Mouse (Mus musculus) liver, adult 2 months (tissue): ENCODE measurements around the gene Amfr. TPM values are rescaled to one million over a fixed set of nuclear protein-coding genes. Genes with fewer than 3 reads are reported as not detected.
A peak's percentile ranks its signal among the peaks of the same experiment; 100 is the strongest.
"Not testable (repeated sequence)": the region's sequence is repeated elsewhere in the genome, so short reads cannot be mapped to it uniquely, and the experiment has no call there.

Experiments
- DNase-seq: peaks from one replicate; pipeline ENCODE4 v3.0.0-alpha.2; 2011; ENCODE audit warnings: low read depth, low spot score; ENCODE audit errors: extremely low read depth
- H3K27ac ChIP-seq: fragments of 200-500 bp; replicated peaks from 2 replicates; pipeline ENCODE4 v1.5.1; 2012; ENCODE audit warnings: low read depth, mild to moderate bottlenecking, control low read depth, inconsistent platforms, low read length; ENCODE audit not compliant: insufficient read depth
- H3K27me3 ChIP-seq: fragments of 200-500 bp; 2 replicates; pipeline ENCODE4 v1.6.1; 2012; ENCODE audit warnings: mild to moderate bottlenecking, moderate library complexity, low read length, inconsistent platforms; ENCODE audit not compliant: control insufficient read depth, insufficient read depth
- H3K36me3 ChIP-seq: fragments of 200-500 bp; 2 replicates; pipeline ENCODE4 v1.6.1; 2012; ENCODE audit warnings: low read length, inconsistent platforms; ENCODE audit not compliant: control insufficient read depth, insufficient read depth
- H3K4me1 ChIP-seq: fragments of 200-500 bp; 2 replicates; pipeline ENCODE4 v1.6.1; 2011; ENCODE audit warnings: low read length; ENCODE audit not compliant: control insufficient read depth, insufficient read depth
- H3K4me3 ChIP-seq: fragments of 200-500 bp; 2 replicates; pipeline ENCODE4 v1.5.1; 2011; ENCODE audit warnings: low read depth, mild to moderate bottlenecking, control low read depth, low read length, moderate library complexity; ENCODE audit not compliant: insufficient read depth
- H3K79me2 ChIP-seq: fragments of 200-500 bp; 2 replicates; pipeline ENCODE4 v1.6.1; 2012; ENCODE audit warnings: inconsistent platforms, mild to moderate bottlenecking, low read length, moderate library complexity; ENCODE audit not compliant: control insufficient read depth, insufficient read depth
- H3K9ac ChIP-seq: fragments of 200-500 bp; 2 replicates; pipeline ENCODE4 v1.6.1; 2012; ENCODE audit warnings: low read depth, mild to moderate bottlenecking, control low read depth, inconsistent platforms, low read length
- CTCF ChIP-seq: fragments of 200-500 bp; IDR thresholded peaks from 2 replicates; pipeline ENCODE4 v1.5.1; 2011; ENCODE audit warnings: low read depth, low read length, control low read depth
- POLR2A ChIP-seq: fragments of 200-500 bp; IDR thresholded peaks from 2 replicates; pipeline ENCODE4 v1.6.1; 2011; ENCODE audit warnings: low read length, control low read depth; ENCODE audit not compliant: insufficient read depth; ENCODE audit errors: extremely low read depth
- WGBS: fragments of 180-500 bp; shearing (Covaris S2); methylation state at CpG from one replicate; pipeline ENCODE4 v1.1.7; 2018; 5-methylcytosine and 5-hydroxymethylcytosine counted together
- polyA plus RNA-seq: library from polyadenylated mRNA; depleted of rRNA; stranded (reverse); fragments of >200 nt; gene quantifications from 2 replicates; pipeline ENCODE4 v1.2.3, GENCODE M21; 2012
- total RNA-seq: library from RNA; depleted of rRNA; stranded (reverse); fragments of >200 nt; gene quantifications from 2 replicates; pipeline ENCODE4 v1.2.3, GENCODE M21; 2014

Gene Amfr
- total and polyA plus RNA-seq, 2 experiments, result 239 to 263 TPM

- Histone ChIP-seq H3K27me3 (no peaks in the 10 kb centered on the region), H3K9ac (peak within 1 kb of the TSS; percentile 76)
- WGBS, result under 1% methylated on average over 41 of the region's 41 CpGs
Measured at GRCm38 (mm10) chr8:94036944-94037524, 24.4 kb upstream of the Amfr start, which contains the start of the genes Nudt21 and Ogfod1. Gene Nudt21 (minus strand): TSS chr8:94037031. Gene Ogfod1 (plus strand): TSS chr8:94037198.

DNA sequence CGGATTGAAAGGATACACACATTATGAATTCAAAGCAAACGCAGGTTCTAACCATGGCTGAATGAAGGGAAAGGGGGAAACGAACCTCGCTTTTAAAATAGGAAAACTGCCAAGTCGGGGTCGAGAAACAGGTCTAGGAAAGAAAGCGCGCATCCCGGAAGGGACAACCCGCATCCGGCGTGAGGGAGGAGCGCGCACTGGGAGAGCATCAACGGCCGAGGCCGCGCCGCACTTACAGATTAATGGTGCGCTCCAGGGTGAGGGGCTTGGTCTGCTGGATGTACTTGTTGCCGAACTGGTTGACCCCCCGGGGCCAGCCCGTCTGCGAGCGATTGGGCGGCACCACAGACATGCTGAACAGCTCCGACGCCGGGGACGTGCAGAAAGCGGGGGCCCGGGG lies 23.9 kb upstream of the Amfr start:
- peak overlapping the region; percentile 27 for H3K27ac ChIP-seq
- DNase-seq, result peak; percentile 31
- H3K4me3 ChIP-seq, result peak overlapping the region; percentile 81
- peaks cover 14% of the 10 kb centered on the region; the same call in 1 of the 2 replicates for H3K79me2 ChIP-seq
- not testable (repeated sequence) for H3K4me1 ChIP-seq, H3K27me3 ChIP-seq, H3K36me3 ChIP-seq
- under 1% methylated on average over 29 of the region's 32 CpGs for WGBS
- H3K9ac ChIP-seq, result peak overlapping the region; percentile 76

More at GRCm38 (mm10) chr8:94036944-94037524, 24.4 kb upstream of the Amfr start, which contains the start of the genes Nudt21 and Ogfod1:
- Histone ChIP-seq H3K4me3 (peak within 1 kb of the TSS; percentile 81), H3K36me3 (peaks cover 2% of the 10 kb centered on the region; the same call in 1 of the 2 replicates), H3K4me1 (peaks cover 9% of the 10 kb centered on the region), H3K27ac (peak within 1 kb of the TSS; percentile 27), H3K79me2 (peaks cover 14% of the 10 kb centered on the region; the same call in 1 of the 2 replicates)
- DNase-seq, result peak; percentile 96
- no peak for TF ChIP-seq CTCF
- no peak for TF ChIP-seq POLR2A

GRCm38 (mm10) chr8:94035200-94035599 lies 22.6 kb upstream of the Amfr start:
- H3K27ac ChIP-seq, result no peak overlapping the region; the same call in 1 of the 2 replicates
- H3K36me3 ChIP-seq, result peaks cover 9% of the 10 kb centered on the region
- DNase-seq, result peak; percentile 46
- no peak overlapping the region for H3K9ac ChIP-seq
- no peak overlapping the region for H3K4me3 ChIP-seq
- peaks cover 14% of the 10 kb centered on the region; the same call in 1 of the 2 replicates for H3K79me2 ChIP-seq
- TF ChIP-seq POLR2A, result no peak
- no peak for TF ChIP-seq CTCF
- no peaks in the 10 kb centered on the region for H3K27me3 ChIP-seq
- H3K4me1 ChIP-seq, result peaks cover 9% of the 10 kb centered on the region
- WGBS, result 21% methylated on average over 5 of the region's 5 CpGs

GRCm38 (mm10) chr8:94033601-94034000 lies 21.0 kb upstream of the Amfr start:
- H3K9ac ChIP-seq, result no peak overlapping the region
- TF ChIP-seq CTCF (no peak), POLR2A (no peak)

GRCm38 (mm10) chr8:94029701-94030100 lies 17.1 kb upstream of the Amfr start:
- TF ChIP-seq CTCF, result no peak
- no peak for TF ChIP-seq POLR2A
- H3K4me3 ChIP-seq, result no peak overlapping the region
- H3K27ac ChIP-seq, result no peak overlapping the region
- no peak overlapping the region for H3K9ac ChIP-seq
- H3K79me2 ChIP-seq, result peaks cover 9% of the 10 kb centered on the region; the same call in 1 of the 2 replicates
- WGBS, result 96% methylated on average over 9 of the region's 9 CpGs
- H3K4me1 ChIP-seq, result no peaks in the 10 kb centered on the region; the same call in 1 of the 2 replicates
- H3K36me3 ChIP-seq, result peaks cover 38% of the 10 kb centered on the region
- H3K27me3 ChIP-seq, result no peaks in the 10 kb centered on the region
- no peak for DNase-seq

More at GRCm38 (mm10) chr8:94033601-94034000, 21.0 kb upstream of the Amfr start:
- 81% methylated on average over 3 of the region's 3 CpGs for WGBS
- no peaks in the 10 kb centered on the region for H3K27me3 ChIP-seq
- H3K27ac ChIP-seq, result no peak overlapping the region
- H3K4me1 ChIP-seq, result peaks cover 9% of the 10 kb centered on the region
- peaks cover 14% of the 10 kb centered on the region; the same call in 1 of the 2 replicates for H3K79me2 ChIP-seq
- no peak overlapping the region for H3K4me3 ChIP-seq
- H3K36me3 ChIP-seq, result peaks cover 14% of the 10 kb centered on the region
- DNase-seq, result no peak

- no peak for DNase-seq
- H3K9ac ChIP-seq, result no peak overlapping the region
- no peak overlapping the region for H3K27ac ChIP-seq
- TF ChIP-seq POLR2A (no peak), CTCF (no peak)
- 98% methylated on average over 6 of the region's 6 CpGs for WGBS
- H3K4me3 ChIP-seq, result no peak overlapping the region
- no peaks in the 10 kb centered on the region for H3K4me1 ChIP-seq
- peaks cover 50% of the 10 kb centered on the region for H3K36me3 ChIP-seq
- H3K27me3 ChIP-seq, result no peaks in the 10 kb centered on the region
- no peaks in the 10 kb centered on the region for H3K79me2 ChIP-seq
Measured at GRCm38 (mm10) chr8:94023916-94024315, 11.3 kb upstream of the Amfr start.
